Mouse (Mus musculus): ENCODE data around the gene Gse1. TPM values are rescaled to one million over a fixed set of nuclear protein-coding genes. Genes with fewer than 3 reads are reported as not detected.

Gse1 gene
- polyA plus RNA-seq, 1 experiment, result 55.9 TPM

DNA sequence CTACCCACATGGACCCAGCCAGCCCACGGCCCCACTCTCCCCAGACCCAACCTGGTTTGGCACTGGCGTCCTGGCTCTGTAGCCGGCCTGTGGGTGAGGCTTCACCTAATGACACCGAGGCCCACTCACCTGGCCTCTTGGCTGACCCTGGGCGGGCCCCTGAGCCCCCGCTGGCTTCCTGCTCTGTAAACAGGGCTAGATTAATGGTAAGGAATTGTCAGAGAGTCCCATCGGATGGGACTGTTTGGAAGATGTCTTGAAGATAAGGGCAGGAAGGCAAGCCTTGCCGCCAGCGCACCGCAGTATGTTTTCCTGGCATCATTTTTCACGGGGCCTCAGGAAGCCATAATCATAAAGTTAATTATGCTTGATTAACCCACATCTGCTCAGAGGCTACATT, 20.1 kb upstream of the Gse1 start:
- TF ChIP-seq CTCF (IDR thresholded peaks at IDR 0.05; ENCODE audit: extremely low read depth, insufficient read length, insufficient replicate concordance, low read depth, low read length) (no peak), POLR2A (IDR thresholded peaks at IDR 0.05; ENCODE audit: low read depth, low read length) (no peak)
- Histone ChIP-seq H3K27me3 (ENCODE audit: control insufficient read depth, insufficient read depth, low read length) (no peaks in the 10 kb centered on the region), H3K36me3 (ENCODE audit: control insufficient read depth, insufficient read depth, low read length) (no peaks in the 10 kb centered on the region), H3K27ac (ENCODE audit: insufficient read depth, low read depth, low read length) (no peak overlapping the region), H3K4me3 (ENCODE audit: low read depth, low read length) (no peak overlapping the region), H3K4me1 (ENCODE audit: control insufficient read depth, insufficient read depth, insufficient read length, low read length) (peaks cover 7% of the 10 kb centered on the region)
- 34% methylated on average over 11 of the region's 11 CpGs for whole genome bisulfite sequencing

GRCm38 (mm10) chr8:120211345-120211744, 16.9 kb upstream of the Gse1 start:
- 23% methylated on average over 4 of the region's 4 CpGs for WGBS
- Histone ChIP-seq H3K36me3 (ENCODE audit: control insufficient read depth, insufficient read depth, low read length) (no peaks in the 10 kb centered on the region), H3K27me3 (ENCODE audit: control insufficient read depth, insufficient read depth, low read length) (no peaks in the 10 kb centered on the region), H3K27ac (ENCODE audit: insufficient read depth, low read depth, low read length) (no peak overlapping the region), H3K4me3 (ENCODE audit: low read depth, low read length) (no peak overlapping the region), H3K4me1 (ENCODE audit: control insufficient read depth, insufficient read depth, insufficient read length, low read length) (peaks cover 6% of the 10 kb centered on the region; the same call in 1 of the 2 replicates)
- TF ChIP-seq CTCF (IDR thresholded peaks at IDR 0.05; ENCODE audit: extremely low read depth, insufficient read length, insufficient replicate concordance, low read depth, low read length) (no peak), POLR2A (IDR thresholded peaks at IDR 0.05; ENCODE audit: low read depth, low read length) (no peak)

GRCm38 (mm10) chr8:120212596-120212995, 15.7 kb upstream of the Gse1 start:
- no peak overlapping the region for H3K27ac ChIP-seq (ENCODE audit: insufficient read depth, low read depth, low read length)
- no peak overlapping the region for H3K4me3 ChIP-seq (ENCODE audit: low read depth, low read length)
- H3K36me3 ChIP-seq (ENCODE audit: control insufficient read depth, insufficient read depth, low read length), result no peaks in the 10 kb centered on the region
- WGBS, result 90% methylated on average over 7 of the region's 7 CpGs
- H3K27me3 ChIP-seq (ENCODE audit: control insufficient read depth, insufficient read depth, low read length), result no peaks in the 10 kb centered on the region
- no peak for TF ChIP-seq POLR2A (IDR thresholded peaks at IDR 0.05; ENCODE audit: low read depth, low read length)
- TF ChIP-seq CTCF (IDR thresholded peaks at IDR 0.05; ENCODE audit: extremely low read depth, insufficient read length, insufficient replicate concordance, low read depth, low read length), result no peak
- peaks cover 12% of the 10 kb centered on the region for H3K4me1 ChIP-seq (ENCODE audit: control insufficient read depth, insufficient read depth, insufficient read length, low read length)

DNA sequence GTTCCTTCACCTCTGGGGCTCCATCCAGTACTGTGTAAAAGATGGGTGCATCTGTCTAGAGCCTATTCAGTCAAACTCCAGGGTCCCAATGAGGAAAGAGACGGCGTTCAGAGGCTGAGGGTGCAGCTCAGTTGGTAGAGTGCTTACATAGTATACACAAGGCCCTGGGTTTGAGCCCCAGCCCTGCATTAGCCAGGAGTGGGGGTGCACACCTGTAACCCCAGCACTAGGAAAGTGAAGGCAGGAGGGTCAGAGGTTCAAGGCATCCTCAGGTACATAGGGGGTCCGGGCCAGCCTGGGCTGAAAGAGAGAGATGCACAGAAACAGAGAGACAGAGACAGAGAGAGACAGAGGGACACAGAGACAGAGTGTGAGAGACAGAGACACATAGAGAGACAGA, 15.0 kb upstream of the Gse1 start:
- TF ChIP-seq POLR2A (IDR thresholded peaks at IDR 0.05; ENCODE audit: low read depth, low read length) (no peak), CTCF (IDR thresholded peaks at IDR 0.05; ENCODE audit: extremely low read depth, insufficient read length, insufficient replicate concordance, low read depth, low read length) (no peak)
- no peaks in the 10 kb centered on the region for H3K27me3 ChIP-seq (ENCODE audit: control insufficient read depth, insufficient read depth, low read length)

GRCm38 (mm10) chr8:120213939-120214338, 14.3 kb upstream of the Gse1 start:
- TF ChIP-seq CTCF (IDR thresholded peaks at IDR 0.05; ENCODE audit: extremely low read depth, insufficient read length, insufficient replicate concordance, low read depth, low read length) (no peak), POLR2A (IDR thresholded peaks at IDR 0.05; ENCODE audit: low read depth, low read length) (no peak)
- no peaks in the 10 kb centered on the region for H3K36me3 ChIP-seq (ENCODE audit: control insufficient read depth, insufficient read depth, low read length)
- WGBS, result 58% methylated on average over 5 of the region's 5 CpGs
- H3K27me3 ChIP-seq (ENCODE audit: control insufficient read depth, insufficient read depth, low read length), result no peaks in the 10 kb centered on the region
- H3K27ac ChIP-seq (ENCODE audit: insufficient read depth, low read depth, low read length), result no peak overlapping the region
- no peak overlapping the region for H3K4me3 ChIP-seq (ENCODE audit: low read depth, low read length)
- H3K4me1 ChIP-seq (ENCODE audit: control insufficient read depth, insufficient read depth, insufficient read length, low read length), result peaks cover 12% of the 10 kb centered on the region

More for the DNA sequence above, 15.0 kb upstream of the Gse1 start:
- no peaks in the 10 kb centered on the region for H3K36me3 ChIP-seq (ENCODE audit: control insufficient read depth, insufficient read depth, low read length)
- H3K4me1 ChIP-seq (ENCODE audit: control insufficient read depth, insufficient read depth, insufficient read length, low read length), result peaks cover 12% of the 10 kb centered on the region
- H3K27ac ChIP-seq (ENCODE audit: insufficient read depth, low read depth, low read length), result no peak overlapping the region
- 89% methylated on average over 3 of the region's 3 CpGs for WGBS
- H3K4me3 ChIP-seq (ENCODE audit: low read depth, low read length), result no peak overlapping the region

DNA sequence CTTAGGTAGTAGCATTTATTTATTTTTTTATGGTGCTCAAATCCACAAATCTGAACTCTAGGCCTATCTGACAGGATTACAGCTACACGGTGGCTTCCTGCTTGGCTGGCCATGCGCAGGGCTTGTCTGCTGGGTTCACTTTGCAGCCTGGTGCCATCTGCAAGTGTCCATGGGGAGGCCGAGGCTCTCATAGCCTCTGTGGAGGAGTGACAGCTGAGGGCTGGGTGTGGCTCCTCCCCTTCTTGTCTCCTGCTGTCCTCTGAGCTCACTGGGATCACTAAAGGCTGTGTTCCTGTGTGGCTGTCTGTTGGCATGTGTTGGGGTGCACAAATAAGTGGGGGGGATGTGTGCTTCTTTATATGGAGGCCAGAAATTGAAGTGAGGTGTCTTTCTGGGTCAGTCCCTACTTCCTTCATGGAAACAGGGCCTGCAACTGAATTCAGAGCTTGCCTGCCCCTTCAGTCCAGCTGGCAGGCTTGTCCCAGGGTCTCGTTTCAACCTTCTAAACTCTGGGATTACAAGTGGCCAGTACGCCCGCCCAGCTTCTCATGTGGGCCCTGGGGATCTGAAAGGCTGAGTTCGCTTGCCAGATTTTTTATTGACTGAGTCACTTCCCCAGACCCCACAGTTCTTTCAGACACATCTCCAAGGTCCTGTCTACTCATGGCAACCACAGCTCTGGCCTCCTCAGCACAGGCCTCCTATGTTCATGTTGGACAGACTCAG, 12.7 kb upstream of the Gse1 start:
- Histone ChIP-seq H3K4me1 (ENCODE audit: control insufficient read depth, insufficient read depth, insufficient read length, low read length) (peaks cover 12% of the 10 kb centered on the region), H3K4me3 (ENCODE audit: low read depth, low read length) (no peak overlapping the region), H3K27me3 (ENCODE audit: control insufficient read depth, insufficient read depth, low read length) (no peaks in the 10 kb centered on the region), H3K27ac (ENCODE audit: insufficient read depth, low read depth, low read length) (no peak overlapping the region), H3K36me3 (ENCODE audit: control insufficient read depth, insufficient read depth, low read length) (no peaks in the 10 kb centered on the region)
- TF ChIP-seq CTCF (IDR thresholded peaks at IDR 0.05; ENCODE audit: extremely low read depth, insufficient read length, insufficient replicate concordance, low read depth, low read length) (no peak), POLR2A (IDR thresholded peaks at IDR 0.05; ENCODE audit: low read depth, low read length) (no peak)
- WGBS, result 55% methylated on average over 7 of the region's 7 CpGs

GRCm38 (mm10) chr8:120216855-120217830, 11.1 kb upstream of the Gse1 start:
- no peak overlapping the region for H3K4me3 ChIP-seq (ENCODE audit: low read depth, low read length)
- peaks cover 12% of the 10 kb centered on the region for H3K4me1 ChIP-seq (ENCODE audit: control insufficient read depth, insufficient read depth, insufficient read length, low read length)
- H3K27ac ChIP-seq (ENCODE audit: insufficient read depth, low read depth, low read length), result 0 out of 2 replicates have a peak overlapping the region, but pooled peaks have one; percentile 8
- H3K27me3 ChIP-seq (ENCODE audit: control insufficient read depth, insufficient read depth, low read length), result no peaks in the 10 kb centered on the region
- no peaks in the 10 kb centered on the region for H3K36me3 ChIP-seq (ENCODE audit: control insufficient read depth, insufficient read depth, low read length)
- TF ChIP-seq CTCF (IDR thresholded peaks at IDR 0.05; ENCODE audit: extremely low read depth, insufficient read length, insufficient replicate concordance, low read depth, low read length), result no peak
- no peak for TF ChIP-seq POLR2A (IDR thresholded peaks at IDR 0.05; ENCODE audit: low read depth, low read length)
- whole genome bisulfite sequencing, result 44% methylated on average over 13 of the region's 13 CpGs
